Mouse (Mus musculus) spleen, adult 2 months (tissue): ENCODE measurements around the gene Trim3.

Experiments
- CTCF ChIP-seq: fragments of 200-500 bp; IDR thresholded peaks from 2 replicates; pipeline ENCODE4 v1.5.1; 2011; ENCODE audit warnings: mild to moderate bottlenecking, inconsistent platforms; ENCODE audit not compliant: insufficient read depth, insufficient read length, insufficient replicate concordance; ENCODE audit errors: extremely low read depth
- POLR2A ChIP-seq: fragments of 200-500 bp; IDR thresholded peaks from 2 replicates; pipeline ENCODE4 v1.6.1; 2011; ENCODE audit warnings: low read depth, low read length, inconsistent platforms

DNA sequence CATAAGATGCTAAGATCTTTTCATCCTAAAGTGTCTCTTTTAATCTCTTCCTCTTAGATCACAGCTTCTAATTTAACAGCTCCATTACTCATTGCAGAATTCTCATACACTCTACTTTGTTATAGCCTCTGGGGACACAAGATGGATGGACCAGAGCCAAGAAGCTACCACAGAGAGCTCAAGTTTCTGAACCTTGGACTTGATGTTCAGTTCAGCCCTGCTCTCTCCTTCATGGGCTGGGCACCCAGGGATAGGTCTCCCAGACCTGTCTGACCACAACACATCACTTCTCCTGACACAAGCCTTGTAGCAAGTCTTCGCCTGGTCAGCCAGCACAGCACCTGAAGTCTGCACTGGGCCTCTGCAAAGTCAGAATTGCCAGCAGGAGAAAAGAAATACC, 19.0 kb downstream of the Trim3 start:
- TF ChIP-seq CTCF: no peak
- TF ChIP-seq POLR2A: no peak
